Mouse (Mus musculus) megakaryocyte, embryonic 14.5 days (primary cell): ENCODE measurements around the gene Ifitm3. TPM values are rescaled to one million over a fixed set of nuclear protein-coding genes. Genes with fewer than 3 reads are reported as not detected.
"Not testable (repeated sequence)": the region's sequence is repeated elsewhere in the genome, so short reads cannot be mapped to it uniquely, and the experiment has no call there.

Experiments
- H3K27me3 ChIP-seq: replicated peaks from 2 replicates; pipeline ENCODE3; 2012; ENCODE audit warnings: inconsistent platforms
- H3K36me3 ChIP-seq: replicated peaks from 2 replicates; pipeline ENCODE3; 2012; ENCODE audit warnings: low read length, inconsistent platforms, mixed read lengths
- H3K4me1 ChIP-seq: 2 replicates; pipeline ENCODE4 v1.6.1; 2012; ENCODE audit warnings: inconsistent platforms
- H3K4me3 ChIP-seq: replicated peaks from 2 replicates; pipeline ENCODE3; 2012; ENCODE audit warnings: moderate library complexity, mild to moderate bottlenecking, inconsistent platforms
- H3K9me3 ChIP-seq: 2 replicates; pipeline ENCODE4 v1.6.1; 2012; ENCODE audit warnings: inconsistent platforms
- FLI1 ChIP-seq: IDR thresholded peaks from 2 replicates; pipeline ENCODE4 v1.6.1; 2012; ENCODE audit warnings: low read length, inconsistent platforms, mixed read lengths
- GATA1 ChIP-seq: IDR thresholded peaks from 3 replicates; pipeline ENCODE4 v1.6.1; 2012; ENCODE audit warnings: mixed read lengths, low read length, inconsistent platforms, borderline replicate concordance
- polyA plus RNA-seq: library from polyadenylated mRNA; stranded (reverse); fragments of >175 nt; gene quantifications from 2 replicates; pipeline ENCODE4 v1.2.3, GENCODE M21; 2012; ENCODE audit warnings: low replicate concordance; ENCODE audit not compliant: insufficient read depth

Ifitm3 gene
- polyA plus RNA-seq, 1 experiment, result 151 TPM

DNA sequence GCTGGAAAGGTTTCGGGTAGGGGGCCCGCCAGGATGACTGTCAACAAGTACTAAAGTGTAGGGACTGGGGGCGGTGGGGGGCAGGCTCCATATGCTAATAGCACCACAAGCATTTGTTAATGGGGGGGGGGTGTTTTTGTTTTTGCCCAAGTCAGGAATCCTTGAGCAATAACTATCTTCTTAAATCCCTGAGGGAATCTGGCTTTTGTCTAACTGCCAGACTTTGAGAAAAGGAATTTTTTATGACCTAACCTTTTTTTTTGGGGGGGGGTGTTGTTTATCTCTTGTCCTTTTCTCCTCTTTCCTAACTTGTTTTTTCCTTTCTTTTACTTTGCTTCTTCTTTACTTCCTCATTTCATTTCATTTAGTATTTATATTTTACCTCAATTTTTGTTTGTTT, 35.1 kb downstream of the Ifitm3 start:
- no peak for TF ChIP-seq FLI1
- no peak for TF ChIP-seq GATA1
- Histone ChIP-seq H3K9me3 (no peaks in the 10 kb centered on the region), H3K36me3 (peaks cover 19% of the 10 kb centered on the region), H3K27me3 (no peaks in the 10 kb centered on the region), H3K4me3 (no peak overlapping the region), H3K4me1 (peaks cover 63% of the 10 kb centered on the region)

DNA sequence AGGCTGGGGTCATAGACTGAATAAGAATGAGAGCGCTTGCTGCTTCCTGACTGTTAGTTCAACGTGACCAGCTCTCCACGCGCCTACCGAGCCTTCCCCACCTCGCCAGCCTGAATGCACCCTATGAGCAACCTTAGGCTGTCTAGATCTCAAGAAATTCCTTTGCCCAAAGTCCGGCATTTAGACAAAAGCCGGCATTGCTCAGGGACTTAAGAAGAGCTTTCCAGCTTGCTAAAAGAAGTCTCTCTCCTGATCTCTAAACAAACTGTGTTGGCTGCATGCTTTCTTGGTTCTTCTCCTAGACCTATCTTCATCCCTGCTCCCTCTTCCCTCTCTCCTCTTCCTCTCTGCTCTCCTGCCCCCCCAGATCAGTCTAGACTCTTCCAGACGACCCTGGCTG, 35.6 kb downstream of the Ifitm3 start:
- H3K9me3 ChIP-seq, result no peaks in the 10 kb centered on the region
- no peak for TF ChIP-seq GATA1
- TF ChIP-seq FLI1, result no peak
- peaks cover 25% of the 10 kb centered on the region for H3K36me3 ChIP-seq
- H3K4me3 ChIP-seq, result peak overlapping the region; percentile 73
- no peaks in the 10 kb centered on the region for H3K27me3 ChIP-seq
- H3K4me1 ChIP-seq, result peaks cover 63% of the 10 kb centered on the region

DNA sequence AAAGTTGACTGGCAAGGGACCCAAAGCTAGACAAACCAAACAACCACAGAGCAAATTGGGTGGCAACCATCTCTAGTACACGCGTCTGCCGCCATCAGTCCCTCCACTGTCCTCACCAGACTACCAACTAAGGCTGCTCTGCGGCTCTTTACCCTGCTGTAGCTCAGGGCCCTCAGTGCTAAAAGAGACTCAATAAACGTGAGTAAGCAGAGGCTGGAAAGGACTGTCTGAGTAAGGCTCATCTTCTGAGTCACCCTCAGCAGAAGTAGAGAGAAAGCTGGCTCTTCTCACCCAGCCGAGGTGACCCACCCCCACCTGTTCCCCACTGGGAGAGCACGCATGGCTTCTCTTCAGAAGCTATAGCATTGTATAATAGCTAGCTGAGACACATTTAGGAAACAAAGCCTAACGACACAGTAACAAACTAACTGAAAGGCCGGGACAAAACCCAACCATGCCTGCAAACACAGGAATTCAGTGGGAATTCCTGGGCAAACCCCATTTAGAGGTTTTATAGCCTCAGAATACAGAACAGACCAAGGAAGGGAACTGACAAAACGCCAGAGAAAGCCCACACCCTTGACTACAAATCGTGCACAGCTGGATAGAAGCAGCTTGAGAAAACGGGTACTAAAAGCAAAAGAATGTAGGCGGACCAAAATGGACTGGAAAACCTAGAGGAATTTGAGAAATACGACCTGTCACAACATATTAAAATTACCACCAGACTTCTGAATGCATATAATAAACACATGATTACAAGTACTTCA, 37.0 kb downstream of the Ifitm3 start:
- TF ChIP-seq FLI1 (no peak), GATA1 (no peak)
- Histone ChIP-seq H3K27me3 (no peaks in the 10 kb centered on the region), H3K4me3 (no peak overlapping the region), H3K4me1 (peaks cover 71% of the 10 kb centered on the region), H3K9me3 (no peaks in the 10 kb centered on the region), H3K36me3 (peaks cover 28% of the 10 kb centered on the region)

DNA sequence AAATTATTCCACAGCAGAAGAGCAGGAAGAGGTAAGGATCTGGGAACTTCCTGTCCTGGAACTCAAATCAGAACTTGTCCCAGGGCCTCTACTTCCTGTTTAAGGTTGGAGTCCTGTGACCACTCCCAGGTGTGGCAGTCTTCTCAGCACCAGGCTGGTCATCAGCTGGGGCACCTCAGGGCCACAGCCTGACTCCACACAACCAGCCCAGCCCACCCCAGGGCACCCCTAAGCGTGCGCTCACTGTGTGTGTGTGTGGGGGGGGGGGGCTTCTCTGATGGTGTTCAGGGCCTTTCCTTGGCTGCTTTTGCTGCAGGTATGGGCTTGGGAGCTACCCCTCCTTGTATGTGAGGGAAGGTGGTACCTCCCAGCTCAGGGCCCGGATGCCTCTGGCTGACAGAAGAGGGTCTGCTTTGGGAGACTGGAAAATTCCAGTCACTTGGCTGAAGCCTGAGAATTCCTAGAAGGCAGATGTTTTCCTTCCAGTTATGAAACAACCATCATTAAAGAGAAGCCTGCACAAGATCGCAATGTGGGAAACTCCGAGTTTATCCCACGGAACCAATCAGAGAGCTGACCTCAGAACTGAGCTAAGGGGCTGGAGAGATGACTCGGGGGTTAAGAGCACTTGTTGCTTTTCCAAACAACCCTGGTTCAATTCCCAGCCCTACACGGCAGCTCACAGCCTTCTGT, 38.9 kb downstream of the Ifitm3 start:
- Histone ChIP-seq H3K27me3 (no peaks in the 10 kb centered on the region), H3K4me3 (peak overlapping the region; percentile 56), H3K36me3 (peaks cover 28% of the 10 kb centered on the region), H3K4me1 (peaks cover 85% of the 10 kb centered on the region), H3K9me3 (no peaks in the 10 kb centered on the region)
- TF ChIP-seq FLI1 (no peak), GATA1 (no peak)

DNA sequence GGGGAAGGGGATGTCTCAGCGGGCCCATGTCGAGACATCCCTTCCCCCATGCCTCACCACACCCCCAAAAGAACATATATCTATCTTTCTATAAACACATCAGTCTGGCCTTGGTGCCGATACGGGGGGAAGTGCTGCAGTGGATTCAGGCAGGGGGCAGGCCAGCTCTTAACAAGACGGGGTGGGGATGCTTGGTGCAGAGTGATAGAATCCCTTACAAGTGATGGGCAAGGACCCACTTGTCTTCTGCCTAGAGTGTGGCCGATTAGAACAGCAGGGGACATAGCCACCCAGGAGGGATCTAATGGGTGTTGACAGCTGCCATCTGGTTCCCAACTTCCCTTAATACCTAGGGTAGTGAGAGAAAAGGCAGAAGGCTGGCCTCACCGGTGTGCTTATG, 39.6 kb downstream of the Ifitm3 start:
- H3K9me3 ChIP-seq, result no peaks in the 10 kb centered on the region
- H3K4me3 ChIP-seq, result peak overlapping the region; percentile 91
- peaks cover 79% of the 10 kb centered on the region for H3K4me1 ChIP-seq
- H3K27me3 ChIP-seq, result no peaks in the 10 kb centered on the region
- H3K36me3 ChIP-seq, result peaks cover 28% of the 10 kb centered on the region
- TF ChIP-seq GATA1, result no peak
- TF ChIP-seq FLI1, result no peak

DNA sequence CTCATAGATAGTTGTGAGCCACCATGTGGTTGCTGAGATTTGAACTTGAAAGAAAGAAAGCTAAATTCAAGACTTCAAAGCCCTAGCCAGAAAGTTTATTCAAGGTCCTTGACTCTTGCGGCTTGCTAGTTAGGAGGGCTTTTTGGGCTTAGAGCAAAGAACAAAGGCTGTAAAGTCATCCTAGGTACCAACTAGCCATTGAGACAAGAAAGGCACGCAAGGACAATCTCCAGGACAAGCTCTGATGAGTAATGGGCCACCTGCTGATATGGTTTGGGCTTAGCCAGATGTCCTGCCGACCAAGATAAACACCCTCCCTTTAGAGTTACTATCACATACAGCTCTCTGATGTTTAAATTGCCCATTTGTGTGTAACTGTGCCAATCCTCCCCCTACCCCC, 41.9 kb downstream of the Ifitm3 start:
- Histone ChIP-seq H3K36me3 (peaks cover 28% of the 10 kb centered on the region), H3K4me1 (peaks cover 74% of the 10 kb centered on the region), H3K4me3 (peak overlapping the region; percentile 91)
- H3K27me3 ChIP-seq, H3K9me3 ChIP-seq: not testable (repeated sequence)

DNA sequence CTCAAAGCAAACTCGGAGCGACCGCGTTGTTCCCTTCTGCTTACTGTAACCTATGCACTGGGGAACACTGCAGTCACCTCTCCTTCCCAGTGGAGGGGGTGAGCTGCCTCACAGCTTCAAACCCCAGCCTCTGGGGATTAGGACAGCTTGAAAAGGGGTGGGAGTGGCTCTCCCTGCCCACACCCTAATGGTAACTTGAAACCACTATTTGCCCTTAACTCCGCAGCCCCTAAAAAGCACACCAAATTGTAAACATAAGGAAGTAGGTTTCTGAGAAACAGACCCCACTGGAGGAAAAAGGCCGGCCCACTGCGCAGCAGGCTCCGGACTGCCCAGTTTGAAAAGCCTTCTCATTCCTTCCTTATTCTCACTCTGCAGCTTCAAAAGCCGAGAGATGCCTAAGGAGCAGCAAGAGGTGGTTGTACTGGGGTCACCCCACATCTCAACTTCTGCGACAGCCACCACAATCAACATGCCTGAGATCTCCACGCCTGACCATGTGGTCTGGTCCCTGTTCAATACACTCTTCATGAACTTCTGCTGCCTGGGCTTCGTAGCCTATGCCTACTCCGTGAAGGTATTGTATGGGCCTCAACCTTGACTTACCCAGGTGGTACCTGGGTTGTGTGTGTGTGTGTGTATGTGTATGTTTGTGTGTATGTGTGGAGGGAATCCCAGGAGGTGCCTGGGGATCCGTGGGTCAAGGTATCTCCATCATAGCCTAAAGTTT, 42.5 kb downstream of the Ifitm3 start:
- Histone ChIP-seq H3K4me3 (peak overlapping the region; percentile 91), H3K27me3 (no peaks in the 10 kb centered on the region), H3K36me3 (peaks cover 24% of the 10 kb centered on the region), H3K4me1 (peaks cover 72% of the 10 kb centered on the region), H3K9me3 (no peaks in the 10 kb centered on the region)
- no peak for TF ChIP-seq FLI1

DNA sequence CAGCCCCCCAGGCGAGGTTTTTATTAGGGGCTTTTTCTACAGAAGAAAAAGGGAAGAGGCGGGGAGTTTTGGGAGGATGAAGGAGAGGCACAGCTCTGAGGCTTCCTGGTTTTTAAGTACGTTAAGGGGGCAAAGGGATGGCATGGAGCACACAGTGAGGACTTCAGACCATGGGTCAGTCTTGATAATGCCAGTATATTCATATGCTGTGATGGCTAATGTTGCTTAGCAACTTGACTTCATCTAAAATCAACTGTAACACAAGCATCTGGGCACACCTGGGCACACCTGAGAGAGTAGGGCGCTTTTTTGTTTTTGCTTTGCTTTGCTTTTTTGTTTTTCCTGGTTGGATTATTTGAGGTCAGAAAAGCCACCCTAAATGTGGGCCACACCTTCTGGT, 43.6 kb downstream of the Ifitm3 start, which contains the start of gene Ifitm1:
Gene Ifitm1, plus strand, starts transcription at position 301 of the 400 bp plus-strand sequence.
- Histone ChIP-seq H3K36me3 (peaks cover 23% of the 10 kb centered on the region), H3K9me3 (no peaks in the 10 kb centered on the region), H3K4me1 (peaks cover 72% of the 10 kb centered on the region), H3K27me3 (no peaks in the 10 kb centered on the region), H3K4me3 (peak within 1 kb of the TSS; percentile 85)
- TF ChIP-seq FLI1 (no peak), GATA1 (no peak)

DNA sequence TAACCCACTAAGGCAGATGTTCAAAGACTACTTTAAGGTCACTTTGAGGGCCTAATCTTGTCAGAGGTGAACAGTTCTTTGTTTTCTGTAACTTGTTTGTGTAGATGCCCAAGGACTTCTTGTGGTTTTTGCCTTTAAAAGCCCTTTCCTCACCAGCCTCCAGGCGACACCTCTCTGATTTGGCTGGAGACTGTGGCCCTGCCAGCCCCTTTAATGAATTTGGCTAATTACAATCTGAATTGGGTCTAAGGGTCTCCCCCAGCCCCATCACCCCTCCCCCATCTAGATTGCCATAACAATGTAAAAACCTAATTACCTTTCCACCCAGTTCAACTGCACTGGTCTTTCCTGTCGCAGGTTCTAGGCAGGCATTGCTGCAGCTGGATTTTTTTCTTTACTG, 47.8 kb downstream of the Ifitm3 start:
- Histone ChIP-seq H3K36me3 (no peaks in the 10 kb centered on the region), H3K27me3 (no peaks in the 10 kb centered on the region), H3K4me3 (no peak overlapping the region), H3K4me1 (peaks cover 53% of the 10 kb centered on the region), H3K9me3 (no peaks in the 10 kb centered on the region)
- TF ChIP-seq FLI1, result no peak

DNA sequence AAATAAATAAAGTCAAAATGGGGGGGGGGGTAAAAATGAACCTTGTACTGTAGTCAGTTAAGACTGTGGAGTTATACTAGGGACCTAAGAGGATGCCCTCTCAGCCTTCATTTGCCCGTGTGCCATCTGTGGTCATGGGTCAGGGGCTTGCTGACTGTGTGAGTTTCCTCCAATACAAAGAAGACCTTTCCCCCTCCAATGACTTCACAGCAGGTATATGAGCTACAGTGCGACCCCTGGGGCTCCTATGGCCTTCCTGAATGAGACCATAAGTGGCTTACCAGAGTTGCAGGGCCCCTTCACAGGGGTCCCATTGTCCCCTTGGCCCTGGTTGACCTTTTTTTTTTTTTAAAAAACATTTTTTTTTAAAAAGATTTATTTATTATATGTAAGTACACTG, 49.2 kb downstream of the Ifitm3 start:
- TF ChIP-seq FLI1, result no peak
- no peak for TF ChIP-seq GATA1
- Histone ChIP-seq H3K9me3 (no peaks in the 10 kb centered on the region), H3K27me3 (no peaks in the 10 kb centered on the region), H3K4me1 (peaks cover 56% of the 10 kb centered on the region), H3K4me3 (no peak overlapping the region), H3K36me3 (no peaks in the 10 kb centered on the region)
